Mouse (Mus musculus) forebrain, postnatal 0 days (tissue): Measurements from ENCODE around the gene Pla2g6. TPM values are rescaled to one million over a fixed set of nuclear protein-coding genes. Genes with fewer than 3 reads are reported as not detected.

ENCODE experiments used
- ATAC-seq: fragments of 200-750 bp; cut with Nextera tagmentation; 2 replicates; pipeline ENCODE4 v1.8.0; 2017; ENCODE audit warnings: mild to moderate bottlenecking, moderate library complexity
- DNase-seq: peaks from one replicate; pipeline ENCODE4 v3.0.0-alpha.2; 2015
- H3K27ac ChIP-seq: fragments of 300-500 bp; sonication (generic); 2 replicates; pipeline ENCODE4 v1.5.1; 2014; ENCODE audit warnings: low read depth, mild to moderate bottlenecking, antibody characterized with exemption, low read length, moderate library complexity, mixed read lengths
- H3K27me3 ChIP-seq: fragments of 300-500 bp; sonication (generic); 2 replicates; pipeline ENCODE4 v1.6.1; 2014; ENCODE audit warnings: mild to moderate bottlenecking, low read length, mixed read lengths; ENCODE audit not compliant: insufficient read depth
- H3K36me3 ChIP-seq: fragments of 300-500 bp; sonication (generic); 2 replicates; pipeline ENCODE4 v1.6.1; 2014; ENCODE audit warnings: mild to moderate bottlenecking, moderate library complexity; ENCODE audit not compliant: insufficient read depth
- H3K4me1 ChIP-seq: fragments of 300-500 bp; sonication (generic); 2 replicates; pipeline ENCODE4 v1.6.1; 2014; ENCODE audit warnings: antibody characterized with exemption; ENCODE audit not compliant: insufficient read depth
- H3K4me2 ChIP-seq: fragments of 300-500 bp; sonication (generic); 2 replicates; pipeline ENCODE4 v1.6.1; 2014; ENCODE audit warnings: low read depth, mild to moderate bottlenecking, moderate library complexity
- H3K4me3 ChIP-seq: fragments of 300-500 bp; sonication (generic); 2 replicates; pipeline ENCODE4 v1.5.1; 2014; ENCODE audit warnings: low read depth, low read length, mixed read lengths
- H3K9ac ChIP-seq: fragments of 300-500 bp; sonication (generic); 2 replicates; pipeline ENCODE4 v1.6.1; 2014; ENCODE audit warnings: mild to moderate bottlenecking
- H3K9me3 ChIP-seq: fragments of 300-500 bp; sonication (generic); 2 replicates; pipeline ENCODE4 v1.6.1; 2016; ENCODE audit warnings: low read length
- CTCF ChIP-seq: sonication (generic); IDR thresholded peaks from 2 replicates; pipeline ENCODE4 v1.5.1; 2016; ENCODE audit warnings: antibody characterized with exemption, control low read depth, low read depth
- whole genome bisulfite sequencing: fragments of 180-500 bp; shearing (Covaris S2); extraction: QIAGEN DNeasy Blood & Tissue Kit; methylation state at CpG from one replicate; pipeline ENCODE4 v1.1.7; 2014; 5-methylcytosine and 5-hydroxymethylcytosine counted together
- polyA plus RNA-seq: library from polyadenylated mRNA; unstranded; fragments of >200 nt; fragmentation: Nextera tagmentation; extraction: Ambion mirVana; gene quantifications from 2 replicates; pipeline ENCODE4 v1.2.1, GENCODE M21; 2015
- total RNA-seq: library from RNA; depleted of rRNA; stranded (reverse); fragments of >200 nt; gene quantifications from 2 replicates; pipeline ENCODE4 v1.2.3, GENCODE M21; 2014

Pla2g6 gene
- total and polyA plus RNA-seq, 2 experiments from 2014 or later, result 15.2 to 31.1 TPM

DNA sequence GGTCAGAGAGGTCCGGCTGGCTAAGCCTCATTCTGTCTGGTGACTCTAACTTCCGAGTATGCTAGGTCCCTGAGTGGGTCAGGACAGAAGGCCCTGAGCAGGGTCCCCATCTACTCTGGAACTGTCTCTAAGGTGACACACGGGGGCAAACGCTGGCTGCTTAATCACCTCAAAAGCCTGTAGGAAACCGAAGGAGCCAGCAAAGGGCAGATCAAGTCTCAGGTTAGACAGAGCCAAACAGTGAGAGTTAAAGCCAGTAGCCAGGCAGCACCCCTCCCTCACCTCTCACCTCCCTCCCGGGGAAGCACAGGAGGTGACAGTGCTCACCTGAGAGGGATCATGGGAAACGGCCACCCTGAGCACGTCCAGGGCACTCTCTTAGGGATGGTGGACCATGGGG is 24.5 kb downstream of the Pla2g6 start:
- Histone ChIP-seq H3K27me3 (no peaks in the 10 kb centered on the region), H3K27ac (no peak overlapping the region), H3K4me2 (no peak overlapping the region), H3K4me3 (no peak overlapping the region), H3K36me3 (peaks cover 9% of the 10 kb centered on the region; the same call in 1 of the 2 replicates), H3K4me1 (no peaks in the 10 kb centered on the region), H3K9me3 (no peaks in the 10 kb centered on the region), H3K9ac (no peak overlapping the region)
- ATAC-seq (no peak), DNase-seq (no peak)
- 80% methylated on average over 8 of the region's 8 CpGs for WGBS
- no peak for TF ChIP-seq CTCF

- Histone ChIP-seq H3K36me3 (no peaks in the 10 kb centered on the region), H3K9ac (no peak overlapping the region), H3K9me3 (no peaks in the 10 kb centered on the region), H3K4me2 (no peak overlapping the region), H3K27me3 (no peaks in the 10 kb centered on the region), H3K4me3 (no peak overlapping the region), H3K4me1 (no peaks in the 10 kb centered on the region), H3K27ac (no peak overlapping the region)
- ATAC-seq, result no peak
- TF ChIP-seq CTCF, result no peak
- DNase-seq, result no peak
- 96% methylated on average over 2 of the region's 2 CpGs for WGBS
Measured at GRCm38 (mm10) chr15:79299563-79300155, 28.5 kb downstream of the Pla2g6 start.

DNA sequence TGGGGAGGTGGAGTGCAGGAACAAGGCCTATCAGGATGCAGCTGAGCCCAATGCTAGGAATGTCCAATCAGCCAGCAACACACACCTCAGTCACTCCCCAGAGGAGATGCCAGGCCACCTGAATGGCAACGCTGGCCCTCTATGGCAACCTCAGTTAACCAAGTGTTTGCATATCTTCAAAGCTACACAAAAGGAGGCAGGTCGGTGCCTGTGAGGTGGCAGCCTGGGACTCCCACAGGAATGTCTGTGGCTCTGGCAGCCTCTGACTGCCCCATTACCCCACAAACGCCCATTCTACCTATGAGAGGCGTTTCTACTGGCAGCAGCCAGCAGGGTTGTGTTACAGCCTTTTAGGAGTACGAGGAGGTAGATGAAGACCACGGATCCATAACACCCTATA is 29.6 kb downstream of the Pla2g6 start:
- ATAC-seq (no peak), DNase-seq (no peak)
- H3K4me2 ChIP-seq, result no peak overlapping the region
- H3K27me3 ChIP-seq, result no peaks in the 10 kb centered on the region
- no peaks in the 10 kb centered on the region for H3K9me3 ChIP-seq
- no peak overlapping the region for H3K4me3 ChIP-seq
- no peak overlapping the region for H3K27ac ChIP-seq
- no peaks in the 10 kb centered on the region for H3K36me3 ChIP-seq
- no peak overlapping the region for H3K9ac ChIP-seq
- WGBS, result 80% methylated on average over 6 of the region's 6 CpGs
- H3K4me1 ChIP-seq, result no peaks in the 10 kb centered on the region
- no peak for TF ChIP-seq CTCF

DNA sequence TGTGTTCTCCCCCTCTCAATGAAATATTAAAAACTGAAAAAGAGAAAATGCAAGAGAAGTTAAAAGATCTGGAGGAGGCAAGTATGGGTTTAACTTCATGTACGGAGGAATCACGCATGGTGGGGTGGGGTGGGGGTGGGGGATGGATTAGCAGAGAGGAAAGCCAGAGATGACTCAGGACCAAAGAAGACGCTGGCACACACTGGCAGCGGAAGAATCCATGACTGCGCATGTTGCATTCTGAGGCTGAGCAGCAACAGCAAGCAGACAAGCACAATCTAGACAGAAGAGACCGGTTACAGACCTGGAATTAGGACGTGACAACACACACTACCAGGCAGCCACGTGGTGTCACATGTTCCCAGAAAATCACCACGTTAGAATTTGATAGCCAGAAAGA is 35.4 kb downstream of the Pla2g6 start:
- H3K36me3 ChIP-seq, result no peaks in the 10 kb centered on the region
- no peak overlapping the region for H3K27ac ChIP-seq
- no peak overlapping the region for H3K4me3 ChIP-seq
- no peak for DNase-seq
- H3K27me3 ChIP-seq, result no peaks in the 10 kb centered on the region
- no peak for ATAC-seq
- no peaks in the 10 kb centered on the region for H3K4me1 ChIP-seq
- H3K4me2 ChIP-seq, result no peak overlapping the region
- 88% methylated on average over 9 of the region's 9 CpGs for WGBS
- H3K9ac ChIP-seq, result no peak overlapping the region
- H3K9me3 ChIP-seq, result no peaks in the 10 kb centered on the region
- TF ChIP-seq CTCF, result no peak

DNA sequence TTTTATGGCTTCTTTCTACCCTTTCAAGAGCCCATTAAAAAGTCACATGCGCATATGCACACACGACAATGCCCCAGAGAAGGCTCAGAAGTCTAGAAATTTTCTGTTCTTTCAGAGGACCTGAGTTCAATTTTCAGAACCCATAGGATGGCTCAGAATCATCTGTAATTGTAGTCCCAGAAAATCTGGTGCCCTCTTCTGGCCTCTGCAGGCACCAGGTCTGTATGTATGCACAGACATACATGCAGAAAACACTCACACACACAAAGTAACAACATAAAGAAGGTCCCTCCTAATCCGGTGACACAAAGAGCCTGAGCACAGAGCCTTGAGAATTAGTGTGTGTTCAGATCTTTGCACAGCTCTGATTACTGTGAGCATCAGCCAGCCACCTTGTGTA is 37.9 kb downstream of the Pla2g6 start:
- DNase-seq, result no peak
- WGBS, result 85% methylated on average over 3 of the region's 3 CpGs
- no peaks in the 10 kb centered on the region for H3K4me1 ChIP-seq
- no peak for ATAC-seq
- TF ChIP-seq CTCF, result peak; percentile 30; the same call in 1 of the 2 replicates
- no peak overlapping the region for H3K4me3 ChIP-seq
- H3K36me3 ChIP-seq, result no peaks in the 10 kb centered on the region
- H3K27me3 ChIP-seq, result no peaks in the 10 kb centered on the region
- no peaks in the 10 kb centered on the region for H3K9me3 ChIP-seq
- H3K9ac ChIP-seq, result no peak overlapping the region
- no peak overlapping the region for H3K27ac ChIP-seq
- no peak overlapping the region for H3K4me2 ChIP-seq

- DNase-seq (no peak), ATAC-seq (no peak)
- 89% methylated on average over 12 of the region's 12 CpGs for WGBS
- no peak overlapping the region for H3K4me2 ChIP-seq
- H3K36me3 ChIP-seq, result no peaks in the 10 kb centered on the region
- H3K27ac ChIP-seq, result no peak overlapping the region
- TF ChIP-seq CTCF, result no peak
- no peaks in the 10 kb centered on the region for H3K27me3 ChIP-seq
- H3K9ac ChIP-seq, result no peak overlapping the region
- H3K4me3 ChIP-seq, result no peak overlapping the region
- H3K4me1 ChIP-seq, result no peaks in the 10 kb centered on the region
- no peaks in the 10 kb centered on the region for H3K9me3 ChIP-seq
Measured at GRCm38 (mm10) chr15:79289441-79289840, 38.7 kb downstream of the Pla2g6 start.

- WGBS, result 81% methylated on average over 3 of the region's 3 CpGs
- Histone ChIP-seq H3K9ac (no peak overlapping the region), H3K36me3 (no peaks in the 10 kb centered on the region), H3K4me2 (no peak overlapping the region), H3K4me1 (no peaks in the 10 kb centered on the region), H3K9me3 (no peaks in the 10 kb centered on the region), H3K27me3 (no peaks in the 10 kb centered on the region), H3K4me3 (no peak overlapping the region), H3K27ac (no peak overlapping the region)
- ATAC-seq (no peak), DNase-seq (no peak)
- TF ChIP-seq CTCF, result no peak
Measured at GRCm38 (mm10) chr15:79288387-79288786, 39.8 kb downstream of the Pla2g6 start.
